Mouse (Mus musculus) fibroblast of lung, adult 2 months (primary cell): Measurements from ENCODE around the gene Gpha2.

Experiments used
- DNase-seq: peaks from one replicate; pipeline ENCODE4 v3.0.0-alpha.2; 2011; ENCODE audit warnings: low read depth

Gpha2 gene

GRCm38 (mm10) chr19:6226135-6226534 lies at the start of gene Gpha2:
Gene Gpha2 (plus strand): TSS chr19:6226380.
- no peak for DNase-seq

DNA sequence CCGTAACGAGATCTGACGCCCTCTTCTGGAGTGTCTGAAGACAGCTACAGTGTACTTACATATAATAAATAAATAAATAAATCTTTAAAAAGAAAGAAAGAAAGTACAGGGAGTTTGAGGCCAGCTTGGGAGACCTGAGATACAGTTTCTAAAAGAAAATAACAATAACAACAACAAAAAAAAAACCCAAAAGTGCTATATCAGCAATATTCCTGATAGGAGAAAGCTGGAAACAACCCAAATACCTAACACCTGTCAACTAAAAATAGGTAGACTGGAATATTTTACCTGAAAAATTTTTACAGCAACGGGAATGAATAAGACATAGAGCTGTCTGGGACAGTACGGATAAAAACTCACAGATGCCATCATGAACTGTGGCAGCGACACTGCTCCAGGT lies 47.4 kb upstream of the Gpha2 start:
- DNase-seq = no peak

DNA sequence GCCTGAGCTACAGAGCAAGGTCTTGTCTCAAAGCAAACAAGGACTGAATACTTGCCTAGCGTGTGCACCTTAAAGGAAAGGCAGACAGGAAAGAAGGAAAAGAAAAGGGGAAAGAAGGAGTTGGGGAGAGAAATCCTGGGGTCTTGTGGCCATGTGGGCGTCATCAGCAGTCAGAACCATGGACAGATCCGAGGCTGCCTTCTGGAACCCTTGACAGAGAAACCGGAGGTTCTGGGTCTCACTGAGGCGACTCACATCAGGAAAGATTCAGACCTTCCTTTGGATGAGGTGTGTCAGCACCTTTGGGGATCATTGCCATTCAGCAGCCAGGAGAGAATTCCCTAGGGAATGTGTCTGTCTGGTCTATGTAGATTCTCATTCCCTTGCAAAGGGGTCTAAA lies 44.6 kb upstream of the Gpha2 start:
- DNase-seq = no peak

DNA sequence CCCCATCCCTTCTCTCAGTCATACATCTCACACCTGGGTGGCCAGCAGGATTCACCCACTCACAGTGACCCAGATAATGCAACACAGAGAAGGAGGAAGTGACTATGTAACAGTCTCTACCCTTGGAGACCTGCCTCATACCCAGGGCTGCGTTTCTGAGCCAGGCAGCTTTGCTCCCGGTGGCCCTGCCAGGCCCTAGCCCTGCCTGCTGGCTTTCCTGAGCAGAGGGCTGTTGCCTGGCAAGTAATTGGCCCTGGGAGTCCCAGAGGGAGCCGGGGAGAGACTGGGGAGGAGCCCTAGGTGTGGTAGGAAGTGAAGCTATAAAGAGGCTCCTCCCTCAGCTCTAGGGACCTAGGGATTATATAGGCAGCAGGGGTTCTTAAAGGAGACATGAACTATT lies 43.6 kb upstream of the Gpha2 start:
- no peak for DNase-seq

- DNase-seq = no peak
Observed at GRCm38 (mm10) chr19:6184131-6184530, 42.0 kb upstream of the Gpha2 start, which contains the start of gene Majin. Gene Majin (plus strand): TSS chr19:6184388.

DNA sequence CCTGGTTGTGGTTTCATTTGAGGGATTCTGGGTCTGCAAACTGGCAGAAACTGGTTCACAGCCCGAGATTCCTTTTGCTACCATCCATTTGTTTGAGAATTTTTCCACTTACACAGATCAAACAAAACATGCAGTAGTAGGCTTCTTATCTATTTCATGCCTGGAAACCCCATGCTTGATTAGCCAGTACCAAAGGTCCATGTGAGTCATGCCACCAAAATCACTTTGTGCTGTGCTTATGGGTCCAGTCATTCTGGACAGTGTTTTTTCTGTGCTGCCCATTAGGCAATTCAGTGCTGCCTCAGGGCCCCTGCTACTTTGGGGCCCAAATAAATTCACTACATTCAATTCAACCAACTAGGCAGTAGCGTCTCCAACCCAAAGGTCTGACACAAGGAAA lies 21.9 kb upstream of the Gpha2 start:
- DNase-seq = no peak

DNA sequence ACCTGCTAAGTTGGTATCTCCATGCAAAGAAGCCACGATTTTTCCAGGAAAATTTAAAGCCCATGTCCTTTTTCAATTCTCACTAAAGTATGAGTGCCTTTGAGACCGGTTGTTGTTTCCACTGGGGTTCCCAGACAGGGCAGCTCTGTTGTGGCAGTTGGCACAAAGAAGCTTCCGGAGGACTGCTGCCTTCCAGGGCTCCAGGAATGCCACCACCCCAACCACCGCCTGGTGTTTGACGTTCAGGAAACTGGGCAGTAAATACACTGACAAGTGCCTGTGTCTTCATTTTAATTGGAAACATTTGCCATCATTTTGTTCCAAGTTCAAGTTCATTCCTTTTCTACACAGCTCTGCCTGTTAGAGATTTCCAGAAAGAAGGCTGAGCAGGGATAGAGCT lies 19.5 kb upstream of the Gpha2 start:
- DNase-seq = peak; percentile 67

- no peak for DNase-seq
Observed at GRCm38 (mm10) chr19:6216046-6216705, 10.0 kb upstream of the Gpha2 start.

DNA sequence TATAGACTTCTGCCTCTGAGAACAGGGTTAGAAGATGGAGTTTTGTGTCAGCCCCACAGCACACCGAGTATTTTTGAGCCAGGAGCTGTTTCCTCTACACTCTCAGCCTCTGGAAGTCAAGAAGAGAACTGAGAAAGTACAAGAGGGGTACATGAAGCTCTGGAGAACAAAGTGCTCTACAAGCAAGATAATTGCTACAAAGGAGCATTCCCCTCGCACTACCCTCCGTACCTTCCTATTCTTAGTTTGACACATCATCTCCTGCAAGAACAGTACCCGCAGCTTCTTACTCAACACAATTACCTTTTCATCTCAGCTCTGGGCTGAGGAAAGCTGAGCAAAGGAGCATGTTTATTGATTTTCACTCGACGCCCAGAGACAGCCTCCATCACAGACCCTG lies 7.6 kb upstream of the Gpha2 start:
- no peak for DNase-seq

- DNase-seq = no peak
Observed at GRCm38 (mm10) chr19:6226763-6227162, 583 bp downstream of the Gpha2 start.

DNA sequence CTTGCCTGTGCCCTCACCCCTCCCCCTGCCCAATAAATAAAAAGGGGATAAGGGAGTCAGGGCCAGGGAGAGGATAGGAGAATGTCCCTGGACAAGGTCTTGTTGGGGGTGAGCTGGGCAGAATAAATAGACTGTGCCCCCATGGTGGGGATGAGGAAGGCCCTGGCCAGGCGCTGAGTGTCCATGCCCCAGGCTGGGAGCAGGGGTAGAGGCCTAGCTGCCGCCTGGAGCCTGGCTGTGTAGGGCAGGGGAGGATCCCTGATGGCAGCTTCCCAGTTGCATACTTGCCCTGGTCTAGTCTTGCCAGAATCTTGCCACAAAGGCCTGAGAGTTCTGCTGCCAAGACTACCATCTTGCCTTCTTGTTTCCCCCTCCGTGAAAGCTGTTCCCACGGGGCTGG lies 1.7 kb downstream of the Gpha2 start:
- DNase-seq = no peak

DNA sequence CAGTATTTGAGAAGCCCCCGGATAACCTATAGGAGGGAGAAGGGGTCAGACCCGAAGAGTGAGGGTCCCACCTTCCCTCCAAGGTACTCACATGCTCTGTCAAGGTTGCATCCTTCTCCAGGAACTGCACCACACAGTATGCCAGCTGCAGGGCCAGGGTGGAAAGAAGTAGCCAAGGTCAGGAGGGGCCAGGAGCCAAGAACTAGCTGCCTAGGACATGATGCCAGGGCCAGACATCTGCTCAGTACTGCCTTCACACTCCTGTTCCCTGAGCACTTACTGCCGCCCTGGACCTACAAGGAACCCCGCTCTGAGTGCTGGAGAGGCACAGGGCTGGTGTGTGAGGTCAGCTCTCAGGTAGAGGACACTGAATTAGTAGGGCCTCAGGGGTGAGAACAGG lies 4.2 kb downstream of the Gpha2 start:
- DNase-seq = no peak

- DNase-seq = no peak
Observed at GRCm38 (mm10) chr19:6231036-6231435, 4.9 kb downstream of the Gpha2 start.

- DNase-seq = no peak
Observed at GRCm38 (mm10) chr19:6233647-6234046, 7.5 kb downstream of the Gpha2 start.

DNA sequence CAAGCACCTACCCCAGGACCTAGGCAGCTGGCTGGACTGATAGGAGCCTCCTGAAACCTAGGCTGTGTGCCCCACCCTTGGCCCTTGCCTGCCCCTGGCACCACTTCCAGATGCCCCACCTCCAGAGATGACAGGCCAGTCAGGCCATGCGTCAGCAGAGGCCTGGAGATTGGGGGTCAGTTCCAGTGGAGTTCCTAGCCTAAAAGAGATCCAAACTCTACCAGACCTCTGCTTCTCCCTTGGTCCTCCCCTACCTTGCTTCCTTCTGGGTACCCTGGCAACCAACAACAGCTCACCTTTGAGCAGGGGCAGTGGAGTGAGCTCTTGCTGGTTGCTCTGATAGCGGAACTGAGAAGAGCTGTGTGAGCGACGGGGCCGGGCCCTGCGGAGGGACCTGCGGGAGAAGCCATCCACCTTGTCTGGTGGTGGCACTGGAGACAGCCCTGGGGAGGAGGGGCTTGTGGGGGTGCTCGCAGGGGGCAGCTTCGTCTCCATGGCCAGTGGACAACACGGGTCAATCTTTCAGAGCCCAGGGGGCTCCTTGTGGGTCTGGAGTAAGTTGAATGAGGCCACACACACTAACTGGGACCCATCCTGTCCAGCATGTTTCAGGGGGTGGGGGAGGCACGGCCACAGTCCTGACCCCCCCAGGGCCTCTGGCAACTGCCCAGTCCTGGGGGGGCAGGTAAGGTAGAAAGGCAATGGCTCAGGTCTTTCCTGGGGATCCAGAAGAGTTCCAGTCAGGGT lies 8.3 kb downstream of the Gpha2 start:
- DNase-seq = no peak

GRCm38 (mm10) chr19:6235084-6236052 lies 9.2 kb downstream of the Gpha2 start, which contains the start of gene Ppp2r5b:
Gene Ppp2r5b (minus strand): TSS chr19:6235872.
- DNase-seq = peak; percentile 65

- DNase-seq = peak; percentile 73
Observed at GRCm38 (mm10) chr19:6236053-6236441, 9.9 kb downstream of the Gpha2 start.

- DNase-seq = no peak
Observed at GRCm38 (mm10) chr19:6236842-6237241, 10.7 kb downstream of the Gpha2 start.

DNA sequence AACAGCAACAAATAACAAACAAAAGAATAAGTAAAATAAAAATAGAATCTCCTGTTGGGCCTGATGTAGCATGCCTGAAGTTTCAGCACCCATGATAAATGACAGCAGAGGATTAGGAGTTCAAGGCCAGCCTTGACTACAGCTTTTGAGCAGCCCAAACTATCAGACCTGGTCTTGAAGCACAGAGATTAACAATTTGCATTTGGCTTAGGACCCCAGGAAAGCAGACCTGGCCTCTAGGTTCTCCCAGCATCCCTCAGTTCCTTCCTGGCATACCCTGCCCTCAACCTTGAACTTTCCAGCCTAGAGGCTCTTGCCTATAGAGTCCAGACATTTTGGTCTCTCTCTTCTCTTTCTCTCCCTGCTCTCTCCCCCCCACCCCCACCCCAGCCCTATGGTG lies 12.6 kb downstream of the Gpha2 start:
- DNase-seq = no peak

DNA sequence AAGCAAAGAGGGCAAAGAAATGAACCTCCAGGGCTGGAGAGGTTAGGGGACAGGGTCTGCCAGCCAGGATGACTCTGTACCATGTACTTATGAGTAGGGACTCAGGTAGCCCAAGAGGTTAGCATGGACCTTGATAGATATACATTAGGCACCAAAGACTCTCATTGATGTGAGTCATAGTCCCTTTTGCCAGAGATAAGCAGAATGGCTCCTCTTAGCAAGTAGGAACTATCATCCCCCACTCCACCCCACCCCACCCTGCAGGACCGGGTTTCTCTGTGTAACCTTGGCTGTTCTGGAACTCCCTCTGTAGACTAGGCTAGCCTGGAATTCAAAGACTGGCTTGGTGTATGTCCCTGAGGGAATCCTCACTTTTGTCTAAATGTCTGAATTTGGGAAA lies 14.0 kb downstream of the Gpha2 start:
- no peak for DNase-seq

- no peak for DNase-seq
Observed at GRCm38 (mm10) chr19:6240725-6241124, 14.5 kb downstream of the Gpha2 start.

GRCm38 (mm10) chr19:6241274-6242107 lies 15.3 kb downstream of the Gpha2 start, which contains the start of gene Atg2a:
Gene Atg2a (plus strand): TSS chr19:6241668.
- DNase-seq = peak; percentile 99
